Mouse (Mus musculus): ENCODE results near the gene Atg10. TPM values are rescaled to one million over a fixed set of nuclear protein-coding genes. Genes with fewer than 3 reads are reported as not detected.

Atg10 gene
- polyA plus RNA-seq, 1 experiment: 11.1 TPM

GRCm38 (mm10) chr13:91185248-91185867, 38.4 kb downstream of the Atg10 start:
- TF ChIP-seq CTCF (IDR thresholded peaks at IDR 0.05; ENCODE audit: borderline replicate concordance, insufficient read depth, low read depth, low read length): no peak
- no peak for TF ChIP-seq POLR2A (IDR thresholded peaks at IDR 0.05; ENCODE audit: borderline replicate concordance, insufficient read depth, low read length)
- H3K4me1 ChIP-seq (ENCODE audit: control insufficient read depth, insufficient read depth, low read length): no peaks in the 10 kb centered on the region; the same call in 1 of the 2 replicates
- 90% methylated on average over 3 of the region's 3 CpGs for WGBS
- no peak for DNase-seq
- H3K27me3 ChIP-seq (ENCODE audit: control insufficient read depth, insufficient read depth, low read length): no peaks in the 10 kb centered on the region
- H3K4me3 ChIP-seq (replicated peaks; ENCODE audit: insufficient read depth, low read depth, low read length): no peak overlapping the region
- no peak overlapping the region for H3K27ac ChIP-seq (ENCODE audit: insufficient read depth, low read length)

GRCm38 (mm10) chr13:91184226-91184625, 39.5 kb downstream of the Atg10 start:
- DNase-seq: no peak
- TF ChIP-seq CTCF (IDR thresholded peaks at IDR 0.05; ENCODE audit: borderline replicate concordance, insufficient read depth, low read depth, low read length) (no peak), POLR2A (IDR thresholded peaks at IDR 0.05; ENCODE audit: borderline replicate concordance, insufficient read depth, low read length) (no peak)
- 91% methylated on average over 3 of the region's 3 CpGs for WGBS
- H3K4me3 ChIP-seq (replicated peaks; ENCODE audit: insufficient read depth, low read depth, low read length): no peak overlapping the region
- no peaks in the 10 kb centered on the region for H3K27me3 ChIP-seq (ENCODE audit: control insufficient read depth, insufficient read depth, low read length)
- H3K27ac ChIP-seq (ENCODE audit: insufficient read depth, low read length): no peak overlapping the region
- peaks cover 6% of the 10 kb centered on the region for H3K4me1 ChIP-seq (ENCODE audit: control insufficient read depth, insufficient read depth, low read length)

GRCm38 (mm10) chr13:91180364-91180763, 43.4 kb downstream of the Atg10 start:
- H3K27me3 ChIP-seq (ENCODE audit: control insufficient read depth, insufficient read depth, low read length): no peaks in the 10 kb centered on the region
- H3K27ac ChIP-seq (ENCODE audit: insufficient read depth, low read length): no peak overlapping the region
- TF ChIP-seq POLR2A (IDR thresholded peaks at IDR 0.05; ENCODE audit: borderline replicate concordance, insufficient read depth, low read length): no peak
- no peak for TF ChIP-seq CTCF (IDR thresholded peaks at IDR 0.05; ENCODE audit: borderline replicate concordance, insufficient read depth, low read depth, low read length)
- H3K4me3 ChIP-seq (replicated peaks; ENCODE audit: insufficient read depth, low read depth, low read length): no peak overlapping the region
- WGBS: 96% methylated on average over 8 of the region's 8 CpGs
- no peak for DNase-seq
- peaks cover 9% of the 10 kb centered on the region for H3K4me1 ChIP-seq (ENCODE audit: control insufficient read depth, insufficient read depth, low read length)

- H3K27ac ChIP-seq (ENCODE audit: insufficient read depth, low read length): no peak overlapping the region
- H3K4me1 ChIP-seq (ENCODE audit: control insufficient read depth, insufficient read depth, low read length): peaks cover 13% of the 10 kb centered on the region
- peak in 1 of 2 experiments; percentile 41 for DNase-seq
- no peak for TF ChIP-seq POLR2A (IDR thresholded peaks at IDR 0.05; ENCODE audit: borderline replicate concordance, insufficient read depth, low read length)
- TF ChIP-seq CTCF (IDR thresholded peaks at IDR 0.05; ENCODE audit: borderline replicate concordance, insufficient read depth, low read depth, low read length): no peak
- H3K4me3 ChIP-seq (replicated peaks; ENCODE audit: insufficient read depth, low read depth, low read length): no peak overlapping the region
- H3K27me3 ChIP-seq (ENCODE audit: control insufficient read depth, insufficient read depth, low read length): no peaks in the 10 kb centered on the region
- 31% methylated on average over 8 of the region's 8 CpGs for WGBS
Measured at GRCm38 (mm10) chr13:91179174-91179899, 44.4 kb downstream of the Atg10 start.

GRCm38 (mm10) chr13:91178428-91179160, 45.2 kb downstream of the Atg10 start:
- Histone ChIP-seq H3K4me1 (ENCODE audit: control insufficient read depth, insufficient read depth, low read length) (peaks cover 13% of the 10 kb centered on the region), H3K4me3 (replicated peaks; ENCODE audit: insufficient read depth, low read depth, low read length) (no peak overlapping the region), H3K27ac (ENCODE audit: insufficient read depth, low read length) (no peak overlapping the region), H3K27me3 (ENCODE audit: control insufficient read depth, insufficient read depth, low read length) (no peaks in the 10 kb centered on the region)
- no peak for DNase-seq
- 84% methylated on average over 9 of the region's 9 CpGs for WGBS
- TF ChIP-seq CTCF (IDR thresholded peaks at IDR 0.05; ENCODE audit: borderline replicate concordance, insufficient read depth, low read depth, low read length) (no peak), POLR2A (IDR thresholded peaks at IDR 0.05; ENCODE audit: borderline replicate concordance, insufficient read depth, low read length) (no peak)

- H3K27ac ChIP-seq (ENCODE audit: insufficient read depth, low read length): peak overlapping the region; percentile 24
- no peak overlapping the region for H3K4me3 ChIP-seq (replicated peaks; ENCODE audit: insufficient read depth, low read depth, low read length)
- no peaks in the 10 kb centered on the region for H3K27me3 ChIP-seq (ENCODE audit: control insufficient read depth, insufficient read depth, low read length)
- peaks cover 13% of the 10 kb centered on the region for H3K4me1 ChIP-seq (ENCODE audit: control insufficient read depth, insufficient read depth, low read length)
- 15% methylated on average over 3 of the region's 3 CpGs for WGBS
- DNase-seq: peak; percentile 63 to 80
- TF ChIP-seq POLR2A (IDR thresholded peaks at IDR 0.05; ENCODE audit: borderline replicate concordance, insufficient read depth, low read length) (no peak), CTCF (IDR thresholded peaks at IDR 0.05; ENCODE audit: borderline replicate concordance, insufficient read depth, low read depth, low read length) (no peak)
Measured at GRCm38 (mm10) chr13:91175347-91175746, 48.4 kb downstream of the Atg10 start.

- Histone ChIP-seq H3K27me3 (ENCODE audit: control insufficient read depth, insufficient read depth, low read length) (no peaks in the 10 kb centered on the region), H3K4me3 (replicated peaks; ENCODE audit: insufficient read depth, low read depth, low read length) (no peak overlapping the region), H3K4me1 (ENCODE audit: control insufficient read depth, insufficient read depth, low read length) (peaks cover 7% of the 10 kb centered on the region), H3K27ac (ENCODE audit: insufficient read depth, low read length) (no peak overlapping the region)
- DNase-seq: peak in 1 of 2 experiments; percentile 44
- WGBS: 54% methylated on average over 15 of the region's 15 CpGs
- TF ChIP-seq CTCF (IDR thresholded peaks at IDR 0.05; ENCODE audit: borderline replicate concordance, insufficient read depth, low read depth, low read length) (no peak), POLR2A (IDR thresholded peaks at IDR 0.05; ENCODE audit: borderline replicate concordance, insufficient read depth, low read length) (no peak)
Measured at GRCm38 (mm10) chr13:91171766-91172491, 51.8 kb downstream of the Atg10 start.

Data from cerebellum, adult 2 months (tissue).